Mouse (Mus musculus) right cerebral cortex, postnatal 14 days (tissue): Measurements from ENCODE around the gene Rnf167.
A peak's percentile ranks its signal among the peaks of the same experiment; 100 is the strongest.

Source experiments
- DNase-seq: peaks from one replicate; pipeline ENCODE4 v3.0.0; 2022

Gene Rnf167

GRCm38 (mm10) chr11:70655571-70656455, 8.8 kb downstream of the Rnf167 start:
- no peak for DNase-seq

- DNase-seq: no peak
These were observed 9.5 kb downstream of the Rnf167 start for GRCm38 (mm10) chr11:70656456-70656927.

- no peak for DNase-seq
These were observed 9.9 kb downstream of the Rnf167 start, which contains the start of gene Eno3 for GRCm38 (mm10) chr11:70656964-70657363. TSS of gene Eno3 (plus strand) at chr11:70657202.

GRCm38 (mm10) chr11:70657573-70657972, 10.5 kb downstream of the Rnf167 start:
- no peak for DNase-seq

- DNase-seq: no peak
These were observed 11.0 kb downstream of the Rnf167 start for GRCm38 (mm10) chr11:70657991-70658390.

- no peak for DNase-seq
These were observed 11.5 kb downstream of the Rnf167 start for GRCm38 (mm10) chr11:70658521-70658920.

- no peak for DNase-seq
These were observed 11.9 kb downstream of the Rnf167 start for GRCm38 (mm10) chr11:70658942-70659341.

- no peak for DNase-seq
These were observed 13.5 kb downstream of the Rnf167 start for GRCm38 (mm10) chr11:70660571-70660970.

- DNase-seq: no peak
These were observed 16.1 kb downstream of the Rnf167 start for GRCm38 (mm10) chr11:70663101-70663500.

- no peak for DNase-seq
These were observed 16.9 kb downstream of the Rnf167 start for GRCm38 (mm10) chr11:70663957-70664356.

- DNase-seq: no peak
These were observed 17.7 kb downstream of the Rnf167 start for GRCm38 (mm10) chr11:70664741-70665140.

- DNase-seq: no peak
These were observed 19.7 kb downstream of the Rnf167 start for GRCm38 (mm10) chr11:70666687-70667086.

- DNase-seq: no peak
These were observed 20.5 kb downstream of the Rnf167 start for GRCm38 (mm10) chr11:70667271-70668150.

- peak; percentile 77 for DNase-seq
These were observed 21.3 kb downstream of the Rnf167 start for GRCm38 (mm10) chr11:70668335-70668770.

- DNase-seq: peak; percentile 96
These were observed 21.9 kb downstream of the Rnf167 start, which contains the start of gene Spag7 for GRCm38 (mm10) chr11:70668771-70669505. TSS of gene Spag7 (minus strand) at chr11:70669416.

- peak; percentile 72 for DNase-seq
These were observed 22.7 kb downstream of the Rnf167 start for GRCm38 (mm10) chr11:70669582-70670345.

GRCm38 (mm10) chr11:70670483-70670882, 23.4 kb downstream of the Rnf167 start:
- no peak for DNase-seq

GRCm38 (mm10) chr11:70671333-70672047, 24.5 kb downstream of the Rnf167 start:
- DNase-seq: no peak

GRCm38 (mm10) chr11:70674014-70674413, 27.0 kb downstream of the Rnf167 start:
- no peak for DNase-seq

GRCm38 (mm10) chr11:70674501-70674900, 27.5 kb downstream of the Rnf167 start:
- DNase-seq: no peak

- DNase-seq: no peak
These were observed 31.1 kb downstream of the Rnf167 start for GRCm38 (mm10) chr11:70678092-70678491.
